8 mouse cellular contexts compared by ENCODE assay signal in genomic region chr10:33623577-33623991, GRCm38 (mm10). TPM values are rescaled to one million over a fixed set of nuclear protein-coding genes. Genes with fewer than 3 reads are reported as not detected.
DNase-seq lines count a peak whose midpoint lies in the region; ATAC-seq and TF ChIP-seq lines count a peak whose summit lies in the region.

No protein-coding gene starts in this region.

- TF ChIP-seq CTCF in kidney, adult 2 months (conservative IDR thresholded peaks at IDR 0.05; ENCODE audit: insufficient read depth, insufficient read length, low read depth, low read length) = no peak

- peak overlapping the region; percentile 78 for H3K4me2 ChIP-seq in heart, embryonic 12.5 days
- H3K4me2 ChIP-seq in midbrain, embryonic 11.5 days = peak overlapping the region; percentile 80

- no peak for ATAC-seq in heart, embryonic 12.5 days (ENCODE audit: insufficient number of reproducible peaks, low FRiP score)
- ATAC-seq in midbrain, embryonic 11.5 days (ENCODE audit: low FRiP score) = peak; percentile 49

- peaks cover 10% of the 10 kb centered on the region; the same call in 1 of the 2 replicates for H3K4me1 ChIP-seq in heart, embryonic 12.5 days (replicated peaks)
- H3K4me1 ChIP-seq in midbrain, embryonic 11.5 days (ENCODE audit: control insufficient read depth, insufficient read depth, low read length) = 0 out of 2 replicates have a peak, but pooled peaks cover 2% of the 10 kb centered on the region
- no peaks in the 10 kb centered on the region for H3K4me1 ChIP-seq in kidney, adult 2 months (ENCODE audit: control insufficient read depth, insufficient read depth, low read length)

- H3K27me3 ChIP-seq in heart, embryonic 12.5 days (replicated peaks) = peaks cover 14% of the 10 kb centered on the region
- no peaks in the 10 kb centered on the region for H3K27me3 ChIP-seq in midbrain, embryonic 11.5 days (ENCODE audit: control insufficient read depth, insufficient read depth, low read length)
- H3K27me3 ChIP-seq in kidney, adult 2 months (replicated peaks; ENCODE audit: control insufficient read depth, insufficient read depth, low read length) = 0 out of 2 replicates have a peak, but pooled peaks cover 2% of the 10 kb centered on the region

- TF ChIP-seq POLR2A in kidney, adult 2 months (IDR thresholded peaks at IDR 0.05; ENCODE audit: low read depth, low read length) = no peak

- no peak overlapping the region for H3K27ac ChIP-seq in heart, embryonic 12.5 days (ENCODE audit: poor library complexity, severe bottlenecking)
- H3K27ac ChIP-seq in midbrain, embryonic 11.5 days (ENCODE audit: low read depth, low read length) = no peak overlapping the region
- H3K27ac ChIP-seq in kidney, adult 2 months (ENCODE audit: insufficient read depth, low read depth, low read length) = no peak overlapping the region

- H3K9ac ChIP-seq in heart, embryonic 12.5 days = no peak overlapping the region
- H3K9ac ChIP-seq in midbrain, embryonic 11.5 days (ENCODE audit: low read length) = peak overlapping the region; percentile 73; the same call in 1 of the 2 replicates

- H3K9me3 ChIP-seq in heart, embryonic 12.5 days (replicated peaks) = no peaks in the 10 kb centered on the region
- H3K9me3 ChIP-seq in midbrain, embryonic 11.5 days (ENCODE audit: control insufficient read depth, low read length) = no peaks in the 10 kb centered on the region

- H3K36me3 ChIP-seq in heart, embryonic 12.5 days = no peaks in the 10 kb centered on the region
- no peaks in the 10 kb centered on the region for H3K36me3 ChIP-seq in midbrain, embryonic 11.5 days (ENCODE audit: control insufficient read depth, insufficient read depth, low read length)
- no peaks in the 10 kb centered on the region for H3K36me3 ChIP-seq in kidney, adult 2 months (ENCODE audit: control insufficient read depth, insufficient read depth, low read length)

- no peak for DNase-seq in heart, adult 11 months
- DNase-seq in brain, adult 2 months (ENCODE audit: low read depth, low spot score) = peak; percentile 76
- peak; percentile 14 to 36 for DNase-seq in frontal cortex, postnatal 25 days (ENCODE audit: low spot score in 2 of 2)
- peak; percentile 92 for DNase-seq in midbrain, embryonic 11.5 days (ENCODE audit: low spot score, missing footprints)
- no peak for DNase-seq in MN1 (ENCODE audit: low spot score)
- DNase-seq in kidney, adult 2 months = no peak
- no peak for DNase-seq in spleen, adult 18-20 months

- H3K4me3 ChIP-seq in heart, embryonic 12.5 days = no peak overlapping the region
- peak overlapping the region; percentile 50 for H3K4me3 ChIP-seq in midbrain, embryonic 11.5 days (ENCODE audit: low read depth, low read length)
- H3K4me3 ChIP-seq in kidney, adult 2 months (ENCODE audit: insufficient read depth, low read depth, low read length) = no peak overlapping the region

- 15% methylated on average over 6 of the region's 6 CpGs for WGBS in heart, embryonic 12.5 days
- 22% methylated on average over 6 of the region's 6 CpGs for WGBS in midbrain, embryonic 11.5 days
- WGBS in kidney, adult 2 months = 17% methylated on average over 6 of the region's 6 CpGs

RNA-seq across cellular contexts. Expression of gene Clvs2, which starts 1.0 kb away (rescaled TPM):
- polyA plus RNA-seq in heart, embryonic 12.5 days (2016; fragmentation: Nextera tagmentation; extraction: Ambion mirVana) = not detected in 2 replicates
- 5.6 and 7.7 TPM in 2 replicates for polyA plus RNA-seq in midbrain, embryonic 11.5 days (2014; fragmentation: Nextera tagmentation; extraction: Ambion mirVana)
- polyA plus RNA-seq in kidney, adult 2 months (2012; rRNA removed) = 0.12 TPM in 1 of 2 replicates, not detected in the other

Comparison
In these comparisons a context has a peak if more than half of its experiments do, and no peak if none do; other contexts are left out.
1. DNase-seq: peak in brain, adult 2 months (single experiment), frontal cortex, postnatal 25 days (2 of 2) and midbrain, embryonic 11.5 days (single experiment); none in heart, adult 11 months (single experiment), MN1 (single experiment), kidney, adult 2 months (single experiment) and spleen, adult 18-20 months (0 of 2).